Comparison of ENCODE assay signal across 33 mouse cellular contexts in genomic region chr11:98584146-98584545, GRCm38 (mm10). TPM values are rescaled to one million over a fixed set of nuclear protein-coding genes. Genes with fewer than 3 reads are reported as not detected.
DNase-seq lines count a peak whose midpoint lies in the region; ATAC-seq and TF ChIP-seq lines count a peak whose summit lies in the region.
"Had no signal": no experiment of that assay in that cellular context is flagged by ENCODE, and none has a peak within 500 bp of the region (broad histone marks: within the 10 kb centered on the region; RNA-seq: fewer than 3 reads in every experiment).

No protein-coding gene starts in this region.

- no peak for DNase-seq in heart, postnatal 36 days
- DNase-seq in midbrain, embryonic 11.5 days (ENCODE audit: low spot score, missing footprints) = no peak
- no peak for DNase-seq in liver, embryonic 11.5 days (ENCODE audit: low spot score)
- DNase-seq in frontal cortex, postnatal 36 days (ENCODE audit: low spot score in 2 of 2) = no peak
- DNase-seq: adrenal gland, adult 8-10 months; cerebellum, postnatal 14 days; embryo, embryonic 11 days; forebrain, postnatal 0 days; gastrocnemius, adult 2 months; heart, postnatal 14 days; kidney, adult 11 months; lung, postnatal 4 days; right cerebral cortex, postnatal 14 days; thymus, adult 2 months had no signal

- peak overlapping the region; percentile 96 for H3K9ac ChIP-seq in heart, embryonic 13.5 days
- peak overlapping the region; percentile 20; the same call in 1 of the 2 replicates for H3K9ac ChIP-seq in midbrain, embryonic 16.5 days (ENCODE audit: low read depth, low read length)
- no peak overlapping the region for H3K9ac ChIP-seq in midbrain, embryonic 11.5 days (ENCODE audit: low read length)
- H3K9ac ChIP-seq in liver, embryonic 11.5 days (ENCODE audit: low read depth, low read length) = peak overlapping the region; percentile 34; the same call in 1 of the 2 replicates
- H3K9ac ChIP-seq: forebrain, postnatal 0 days; limb, embryonic 12.5 days; lung, embryonic 15.5 days; midbrain, embryonic 12.5 days had no signal

- ATAC-seq in heart, embryonic 13.5 days (ENCODE audit: extremely low read depth, insufficient number of reproducible peaks, low FRiP score, low TSS enrichment) = no peak
- no peak for ATAC-seq in midbrain, embryonic 16.5 days
- no peak for ATAC-seq in midbrain, embryonic 11.5 days (ENCODE audit: low FRiP score)
- no peak for ATAC-seq in liver, embryonic 11.5 days (replicated peaks; ENCODE audit: low FRiP score)
- no peak for ATAC-seq in granulocyte monocyte progenitor cell, adult 5-6 weeks (replicated peaks; ENCODE audit: poor library complexity, severe bottlenecking)
- ATAC-seq: forebrain, postnatal 0 days; hindbrain, embryonic 16.5 days had no signal

- no peaks in the 10 kb centered on the region for H3K27me3 ChIP-seq in heart, embryonic 13.5 days (replicated peaks)
- H3K27me3 ChIP-seq in midbrain, embryonic 16.5 days (ENCODE audit: control insufficient read depth, insufficient read depth, low read depth, low read length) = no peaks in the 10 kb centered on the region
- no peaks in the 10 kb centered on the region for H3K27me3 ChIP-seq in midbrain, embryonic 11.5 days (ENCODE audit: control insufficient read depth, insufficient read depth, low read length)
- no peaks in the 10 kb centered on the region for H3K27me3 ChIP-seq in liver, embryonic 11.5 days (replicated peaks; ENCODE audit: control insufficient read depth, insufficient read depth, low read length)
- H3K27me3 ChIP-seq in small intestine, adult 2 months (ENCODE audit: control insufficient read depth, insufficient read depth, low read length) = no peaks in the 10 kb centered on the region
- H3K27me3 ChIP-seq: limb, embryonic 12.5 days; lung, embryonic 15.5 days had no signal

- no peak for TF ChIP-seq POLR2A in small intestine, adult 2 months (IDR thresholded peaks at IDR 0.05; ENCODE audit: low read depth, low read length)

- H3K4me1 ChIP-seq in heart, embryonic 13.5 days = peaks cover 88% of the 10 kb centered on the region
- peaks cover 27% of the 10 kb centered on the region for H3K4me1 ChIP-seq in midbrain, embryonic 16.5 days (ENCODE audit: control insufficient read depth, insufficient read depth, low read length)
- H3K4me1 ChIP-seq in midbrain, embryonic 11.5 days (ENCODE audit: control insufficient read depth, insufficient read depth, low read length) = peaks cover 24% of the 10 kb centered on the region
- H3K4me1 ChIP-seq in liver, embryonic 11.5 days (replicated peaks; ENCODE audit: control insufficient read depth, insufficient read depth, low read length) = peaks cover 78% of the 10 kb centered on the region
- H3K4me1 ChIP-seq in small intestine, adult 2 months (ENCODE audit: control insufficient read depth, insufficient read depth, insufficient read length, low read length) = peaks cover 42% of the 10 kb centered on the region

- H3K4me3 ChIP-seq in heart, embryonic 13.5 days = peak overlapping the region; percentile 73; the same call in 1 of the 2 replicates
- no peak overlapping the region for H3K4me3 ChIP-seq in midbrain, embryonic 16.5 days (ENCODE audit: low read depth, low read length)
- no peak overlapping the region for H3K4me3 ChIP-seq in midbrain, embryonic 11.5 days (ENCODE audit: low read depth, low read length)
- H3K4me3 ChIP-seq in liver, embryonic 11.5 days (ENCODE audit: low read depth, low read length) = no peak overlapping the region
- peak overlapping the region; percentile 89 for H3K4me3 ChIP-seq in small intestine, adult 2 months (ENCODE audit: low read depth, low read length)
- H3K4me3 ChIP-seq: gastrocnemius, adult 2 months; limb, embryonic 12.5 days; lung, embryonic 15.5 days; midbrain, embryonic 12.5 days; myocyte had no signal

- intact Hi-C loops in heart, postnatal 36 days (cut with DNase I) = no loop called here

- H3K27ac ChIP-seq in heart, embryonic 13.5 days (replicated peaks) = no peak overlapping the region
- no peak overlapping the region for H3K27ac ChIP-seq in midbrain, embryonic 16.5 days (ENCODE audit: low read length)
- H3K27ac ChIP-seq in midbrain, embryonic 11.5 days (ENCODE audit: low read depth, low read length) = no peak overlapping the region
- H3K27ac ChIP-seq in liver, embryonic 11.5 days (ENCODE audit: low read depth, low read length) = peak overlapping the region; percentile 99
- H3K27ac ChIP-seq in small intestine, adult 2 months (ENCODE audit: insufficient read depth, low read depth, low read length) = peak overlapping the region; percentile 28; the same call in 1 of the 2 replicates
- H3K27ac ChIP-seq: gastrocnemius, adult 2 months; limb, embryonic 12.5 days; lung, embryonic 15.5 days; midbrain, embryonic 12.5 days had no signal

- peak overlapping the region; percentile 94 for H3K4me2 ChIP-seq in heart, embryonic 13.5 days
- H3K4me2 ChIP-seq in midbrain, embryonic 16.5 days (ENCODE audit: low read length) = no peak overlapping the region
- no peak overlapping the region for H3K4me2 ChIP-seq in midbrain, embryonic 11.5 days
- peak overlapping the region; percentile 89 for H3K4me2 ChIP-seq in liver, embryonic 11.5 days
- H3K4me2 ChIP-seq: lung, embryonic 15.5 days; midbrain, embryonic 12.5 days had no signal

- no peaks in the 10 kb centered on the region for H3K9me3 ChIP-seq in heart, embryonic 13.5 days
- H3K9me3 ChIP-seq in midbrain, embryonic 16.5 days (replicated peaks; ENCODE audit: control insufficient read depth, low read length, poor library complexity, severe bottlenecking) = no peaks in the 10 kb centered on the region
- H3K9me3 ChIP-seq in midbrain, embryonic 11.5 days (ENCODE audit: control insufficient read depth, low read length) = no peaks in the 10 kb centered on the region
- H3K9me3 ChIP-seq in liver, embryonic 11.5 days (ENCODE audit: control insufficient read depth, low read length) = no peaks in the 10 kb centered on the region
- H3K9me3 ChIP-seq: forebrain, embryonic 10.5 days; limb, embryonic 12.5 days; lung, embryonic 15.5 days; midbrain, embryonic 12.5 days had no signal

- no peak for TF ChIP-seq CTCF in small intestine, adult 2 months (IDR thresholded peaks at IDR 0.05; ENCODE audit: extremely low read depth, insufficient read length, insufficient replicate concordance, low read depth, low read length)

- 44% methylated on average over 1 of the region's 1 CpGs for WGBS in heart, embryonic 13.5 days
- WGBS in midbrain, embryonic 16.5 days = 94% methylated on average over 1 of the region's 1 CpGs
- WGBS in midbrain, embryonic 11.5 days = 63% methylated on average over 1 of the region's 1 CpGs
- 45% methylated on average over 1 of the region's 1 CpGs for WGBS in liver, embryonic 11.5 days
- 41% methylated on average over 1 of the region's 1 CpGs for WGBS in small intestine, adult 2 months

- H3K36me3 ChIP-seq in heart, embryonic 13.5 days = peaks cover 41% of the 10 kb centered on the region
- peaks cover 10% of the 10 kb centered on the region for H3K36me3 ChIP-seq in midbrain, embryonic 16.5 days (ENCODE audit: control insufficient read depth, insufficient read depth, low read length)
- peaks cover 2% of the 10 kb centered on the region; the same call in 1 of the 2 replicates for H3K36me3 ChIP-seq in midbrain, embryonic 11.5 days (ENCODE audit: control insufficient read depth, insufficient read depth, low read length)
- H3K36me3 ChIP-seq in liver, embryonic 11.5 days (ENCODE audit: control insufficient read depth, insufficient read depth, low read length) = peaks cover 10% of the 10 kb centered on the region; the same call in 1 of the 2 replicates
- H3K36me3 ChIP-seq in small intestine, adult 2 months (ENCODE audit: control insufficient read depth, insufficient read depth, low read length) = peaks cover 22% of the 10 kb centered on the region

RNA-seq across cellular contexts. Expression of gene Ormdl3, which starts 3.0 kb away (rescaled TPM):
- 63.4 and 76.8 TPM in 2 replicates for polyA plus RNA-seq in heart, embryonic 13.5 days (2015; fragmentation: Nextera tagmentation; extraction: Ambion mirVana)
- total RNA-seq in heart, postnatal 36 days (2021) = 10 to 100 TPM; 39.3 to 40.4 TPM
- polyA plus RNA-seq in midbrain, embryonic 16.5 days (2015; fragmentation: Nextera tagmentation; extraction: Ambion mirVana) = 119 and 121 TPM in 2 replicates
- polyA plus RNA-seq in midbrain, embryonic 11.5 days (2014; fragmentation: Nextera tagmentation; extraction: Ambion mirVana) = 9.7 and 12.0 TPM in 2 replicates
- 10.9 and 11.7 TPM in 2 replicates for polyA plus RNA-seq in liver, embryonic 11.5 days (2014; fragmentation: Nextera tagmentation; extraction: Ambion mirVana)
- 46.3 and 105 TPM in 2 replicates for polyA plus RNA-seq in small intestine, adult 2 months (2012; rRNA removed)
- total RNA-seq in granulocyte monocyte progenitor cell, adult 5-6 weeks (2014; fragmentation: Nextera tagmentation) = 5.9 and 7.3 TPM in 2 replicates
- 7.7 and 8.6 TPM in 2 replicates for total RNA-seq in granulocyte monocyte progenitor cell, adult 5-6 weeks (2017)

RNA-seq across cellular contexts. Expression of gene Lrrc3c, which starts 13.9 kb away (rescaled TPM):
- not detected in 2 replicates for polyA plus RNA-seq in heart, embryonic 13.5 days (2015; fragmentation: Nextera tagmentation; extraction: Ambion mirVana)
- total RNA-seq in heart, postnatal 36 days (2021) = not detected
- polyA plus RNA-seq in midbrain, embryonic 16.5 days (2015; fragmentation: Nextera tagmentation; extraction: Ambion mirVana) = not detected in 2 replicates
- polyA plus RNA-seq in midbrain, embryonic 11.5 days (2014; fragmentation: Nextera tagmentation; extraction: Ambion mirVana) = not detected in 2 replicates
- polyA plus RNA-seq in liver, embryonic 11.5 days (2014; fragmentation: Nextera tagmentation; extraction: Ambion mirVana) = not detected in 2 replicates
- not detected in 2 replicates for polyA plus RNA-seq in small intestine, adult 2 months (2012; rRNA removed)
- total RNA-seq in granulocyte monocyte progenitor cell, adult 5-6 weeks (2014; fragmentation: Nextera tagmentation) = not detected in 2 replicates
- total RNA-seq in granulocyte monocyte progenitor cell, adult 5-6 weeks (2017) = not detected in 2 replicates
- total RNA-seq: adrenal gland, adult 8-10 months; forebrain, postnatal 0 days; gastrocnemius, adult 2 months; heart, postnatal 14 days; layer of hippocampus, postnatal 14 days; left cerebral cortex, postnatal 10 days had no signal
- polyA plus RNA-seq: C2C12; embryonic facial prominence, embryonic 14.5 days; forebrain, embryonic 10.5 days; forebrain, postnatal 0 days; gonadal fat pad, adult 2 months; hindbrain, embryonic 16.5 days; kidney, embryonic 16.5 days; limb, embryonic 12.5 days; lung, embryonic 15.5 days; midbrain, embryonic 12.5 days; myocyte; neural tube, embryonic 14.5 days; spleen, adult 2 months; stomach, embryonic 16.5 days; thymus, adult 2 months had no signal

RNA-seq across cellular contexts. Expression of gene Zpbp2, which starts 33.2 kb away (rescaled TPM):
- 0.15 and 0.34 TPM in 2 replicates for polyA plus RNA-seq in heart, embryonic 13.5 days (2015; fragmentation: Nextera tagmentation; extraction: Ambion mirVana)
- not detected for total RNA-seq in heart, postnatal 36 days (2021)
- polyA plus RNA-seq in midbrain, embryonic 16.5 days (2015; fragmentation: Nextera tagmentation; extraction: Ambion mirVana) = 0.15 TPM in 1 of 2 replicates, not detected in the other
- polyA plus RNA-seq in midbrain, embryonic 11.5 days (2014; fragmentation: Nextera tagmentation; extraction: Ambion mirVana) = 0.23 and 0.26 TPM in 2 replicates
- 0.40 and 0.42 TPM in 2 replicates for polyA plus RNA-seq in liver, embryonic 11.5 days (2014; fragmentation: Nextera tagmentation; extraction: Ambion mirVana)
- not detected in 2 replicates for polyA plus RNA-seq in small intestine, adult 2 months (2012; rRNA removed)
- 1.6 TPM in 1 of 2 replicates, not detected in the other for total RNA-seq in granulocyte monocyte progenitor cell, adult 5-6 weeks (2014; fragmentation: Nextera tagmentation)
- total RNA-seq in granulocyte monocyte progenitor cell, adult 5-6 weeks (2017) = not detected in 2 replicates
- total RNA-seq: forebrain, postnatal 0 days; gastrocnemius, adult 2 months; heart, postnatal 14 days; left cerebral cortex, postnatal 10 days had no signal
- polyA plus RNA-seq: C2C12; embryonic facial prominence, embryonic 14.5 days; forebrain, postnatal 0 days; limb, embryonic 12.5 days; myocyte; neural tube, embryonic 14.5 days had no signal

RNA-seq across cellular contexts. Expression of gene Ikzf3, which starts 38.3 kb away (rescaled TPM):
- polyA plus RNA-seq in heart, embryonic 13.5 days (2015; fragmentation: Nextera tagmentation; extraction: Ambion mirVana) = 0.13 TPM in 1 of 2 replicates, not detected in the other
- under 1 TPM; 0.44 to 0.84 TPM for total RNA-seq in heart, postnatal 36 days (2021)
- polyA plus RNA-seq in midbrain, embryonic 16.5 days (2015; fragmentation: Nextera tagmentation; extraction: Ambion mirVana) = not detected in 2 replicates
- 0.07 and 0.18 TPM in 2 replicates for polyA plus RNA-seq in midbrain, embryonic 11.5 days (2014; fragmentation: Nextera tagmentation; extraction: Ambion mirVana)
- 0.04 and 0.32 TPM in 2 replicates for polyA plus RNA-seq in liver, embryonic 11.5 days (2014; fragmentation: Nextera tagmentation; extraction: Ambion mirVana)
- 6.6 and 9.7 TPM in 2 replicates for polyA plus RNA-seq in small intestine, adult 2 months (2012; rRNA removed)
- 0.15 TPM in 1 of 2 replicates, not detected in the other for total RNA-seq in granulocyte monocyte progenitor cell, adult 5-6 weeks (2014; fragmentation: Nextera tagmentation)
- not detected in 2 replicates for total RNA-seq in granulocyte monocyte progenitor cell, adult 5-6 weeks (2017)
- polyA plus RNA-seq: C2C12, myocyte had no signal

RNA-seq across cellular contexts. Expression of gene Gm12355, which starts 41.3 kb away (rescaled TPM):
- polyA plus RNA-seq in heart, embryonic 13.5 days (2015; fragmentation: Nextera tagmentation; extraction: Ambion mirVana) = 0.28 and 0.55 TPM in 2 replicates
- total RNA-seq in heart, postnatal 36 days (2021) = 1 to 10 TPM; 5.4 to 6.4 TPM
- polyA plus RNA-seq in midbrain, embryonic 16.5 days (2015; fragmentation: Nextera tagmentation; extraction: Ambion mirVana) = 0.18 and 0.65 TPM in 2 replicates
- polyA plus RNA-seq in midbrain, embryonic 11.5 days (2014; fragmentation: Nextera tagmentation; extraction: Ambion mirVana) = 1.3 and 1.4 TPM in 2 replicates
- polyA plus RNA-seq in liver, embryonic 11.5 days (2014; fragmentation: Nextera tagmentation; extraction: Ambion mirVana) = 0.44 and 0.95 TPM in 2 replicates
- not detected in 2 replicates for polyA plus RNA-seq in small intestine, adult 2 months (2012; rRNA removed)
- 1.6 and 1.8 TPM in 2 replicates for total RNA-seq in granulocyte monocyte progenitor cell, adult 5-6 weeks (2014; fragmentation: Nextera tagmentation)
- total RNA-seq in granulocyte monocyte progenitor cell, adult 5-6 weeks (2017) = 4.8 and 9.5 TPM in 2 replicates
- polyA plus RNA-seq: gonadal fat pad, adult 2 months; spleen, adult 2 months; thymus, adult 2 months had no signal

Comparison
In these comparisons a context has a peak if more than half of its experiments do, and no peak if none do; other contexts are left out.
1. H3K27ac ChIP-seq: peak in liver, embryonic 11.5 days (single experiment) and small intestine, adult 2 months (single experiment); none in heart, embryonic 13.5 days (single experiment), midbrain, embryonic 16.5 days (single experiment) and midbrain, embryonic 11.5 days (single experiment).
2. H3K4me2 ChIP-seq: peak in heart, embryonic 13.5 days (single experiment) and liver, embryonic 11.5 days (single experiment); none in midbrain, embryonic 16.5 days (single experiment) and midbrain, embryonic 11.5 days (single experiment).
3. H3K4me3 ChIP-seq: peak in heart, embryonic 13.5 days (single experiment) and small intestine, adult 2 months (single experiment); none in midbrain, embryonic 16.5 days (single experiment), midbrain, embryonic 11.5 days (single experiment) and liver, embryonic 11.5 days (single experiment).